Mouse (Mus musculus) embryonic fibroblast, embryonic 13.5 days (primary cell): Measurements from ENCODE around the gene Farp1. TPM values are rescaled to one million over a fixed set of nuclear protein-coding genes. Genes with fewer than 3 reads are reported as not detected.

Experiments used
- H3K27ac ChIP-seq: 2 replicates; pipeline ENCODE4 v1.5.1; 2012; ENCODE audit warnings: low read length, control low read depth, inconsistent platforms; ENCODE audit not compliant: insufficient read depth
- H3K4me1 ChIP-seq: 2 replicates; pipeline ENCODE4 v1.6.1; 2011; ENCODE audit warnings: low read length; ENCODE audit not compliant: control insufficient read depth, insufficient read depth
- H3K4me3 ChIP-seq: 2 replicates; pipeline ENCODE4 v1.5.1; 2011; ENCODE audit warnings: mild to moderate bottlenecking, control low read depth, low read length; ENCODE audit not compliant: insufficient read depth
- CTCF ChIP-seq: IDR thresholded peaks from 2 replicates; pipeline ENCODE4 v1.5.1; 2011; ENCODE audit warnings: mild to moderate bottlenecking, control low read depth, low read length, moderate library complexity, borderline replicate concordance; ENCODE audit not compliant: insufficient read depth
- POLR2A ChIP-seq: IDR thresholded peaks from 2 replicates; pipeline ENCODE4 v1.6.1; 2011; ENCODE audit warnings: low read depth, mild to moderate bottlenecking, control low read depth, low read length, moderate library complexity
- polyA plus RNA-seq: library from polyadenylated mRNA; stranded (reverse); fragments of >200 nt; gene quantifications from 2 replicates; pipeline ENCODE4 v1.2.4, GENCODE M21; 2011; ENCODE audit warnings: low read depth; ENCODE audit not compliant: missing spikeins, insufficient read length

The Farp1 gene
- polyA plus RNA-seq, 1 experiment: 142 TPM

DNA sequence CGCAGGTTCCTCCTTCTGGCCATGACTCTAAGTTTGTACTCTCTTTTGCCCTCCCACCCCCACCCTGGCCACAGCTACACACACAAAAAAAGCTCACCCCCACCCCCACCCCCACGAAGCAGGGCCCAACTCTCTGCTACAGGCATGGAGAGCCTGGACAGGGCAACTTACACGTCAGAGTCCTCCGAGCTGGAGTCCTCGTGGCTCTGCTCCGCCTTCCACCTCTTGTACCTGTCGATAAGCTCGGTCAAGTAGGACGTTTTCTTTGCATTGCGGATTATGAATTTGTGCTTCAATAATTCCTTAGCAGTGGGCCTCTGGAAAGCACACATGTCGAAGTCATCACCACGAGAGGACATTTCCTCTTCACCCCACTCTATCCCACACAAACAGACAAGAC is 259.5 kb downstream of the Farp1 start:
- no peak for TF ChIP-seq POLR2A
- TF ChIP-seq CTCF: no peak
- H3K4me3 ChIP-seq: no peak overlapping the region
- H3K4me1 ChIP-seq: no peaks in the 10 kb centered on the region
- H3K27ac ChIP-seq: no peak overlapping the region

DNA sequence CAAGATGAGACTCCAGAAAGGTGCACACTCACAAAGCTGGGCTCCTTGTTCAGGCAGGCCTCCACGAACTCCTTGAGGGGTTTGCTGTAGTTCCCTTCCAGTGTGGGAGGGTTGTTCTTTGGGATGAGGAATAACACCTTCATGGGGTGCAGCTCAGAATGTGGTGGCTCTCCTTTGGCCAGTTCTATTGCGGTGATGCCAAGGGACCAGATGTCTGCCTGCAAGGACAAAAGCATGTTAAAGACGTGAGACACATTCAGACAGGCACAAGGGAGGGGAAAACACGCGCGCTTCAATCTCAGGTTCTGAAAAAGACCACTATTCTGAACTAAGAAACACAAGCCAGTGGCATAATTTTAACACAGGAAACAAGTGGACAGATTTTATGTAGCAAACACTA is 262.1 kb downstream of the Farp1 start:
- no peaks in the 10 kb centered on the region for H3K4me1 ChIP-seq
- no peak overlapping the region for H3K4me3 ChIP-seq
- no peak for TF ChIP-seq POLR2A
- TF ChIP-seq CTCF: no peak
- H3K27ac ChIP-seq: no peak overlapping the region

DNA sequence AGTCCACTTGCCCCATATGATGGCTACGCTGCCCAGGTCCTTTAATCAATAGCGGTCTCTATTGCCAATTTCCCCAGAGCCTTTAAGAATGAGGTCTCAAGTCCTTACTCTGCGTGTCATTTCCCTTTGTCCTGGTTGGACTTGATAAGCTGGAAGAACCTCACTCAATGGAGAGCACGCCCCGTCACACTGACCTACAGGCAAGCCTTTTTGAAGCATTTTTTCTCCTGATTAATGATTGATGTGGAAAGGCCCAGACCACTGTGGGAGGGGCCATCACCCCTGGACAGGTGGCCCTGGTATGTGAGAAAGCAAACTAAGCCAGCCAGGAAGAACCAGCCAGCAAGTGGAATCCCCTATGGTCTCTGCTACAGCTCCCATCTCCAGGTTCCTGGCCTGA is 263.5 kb downstream of the Farp1 start:
- Histone ChIP-seq H3K4me1 (no peaks in the 10 kb centered on the region), H3K4me3 (no peak overlapping the region), H3K27ac (no peak overlapping the region)
- no peak for TF ChIP-seq POLR2A
- no peak for TF ChIP-seq CTCF

GRCm38 (mm10) chr14:121299093-121299492 is 264.1 kb downstream of the Farp1 start:
- H3K4me1 ChIP-seq: no peaks in the 10 kb centered on the region; the same call in 1 of the 2 replicates
- H3K27ac ChIP-seq: no peak overlapping the region
- no peak overlapping the region for H3K4me3 ChIP-seq
- TF ChIP-seq POLR2A (no peak), CTCF (no peak)

DNA sequence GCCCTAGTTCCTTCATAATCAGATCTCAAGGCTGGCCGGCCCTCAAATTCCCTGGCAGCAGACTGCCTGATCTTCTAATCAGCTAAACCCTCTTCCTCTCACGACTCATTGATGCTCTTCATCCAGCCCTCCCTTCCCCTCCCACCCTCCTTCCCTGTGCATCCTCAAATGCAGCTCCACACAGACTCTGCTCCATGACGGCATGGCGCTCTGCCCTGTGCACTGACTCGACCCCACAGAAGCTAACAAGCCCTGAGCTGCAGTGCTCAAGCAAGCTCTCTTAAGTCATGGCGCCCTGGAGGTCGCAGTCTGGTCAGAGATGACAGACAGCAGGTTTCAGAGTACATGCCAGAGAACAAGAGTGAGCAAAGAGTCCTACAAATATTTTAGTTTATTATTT is 269.5 kb downstream of the Farp1 start:
- Histone ChIP-seq H3K4me3 (no peak overlapping the region), H3K27ac (no peak overlapping the region), H3K4me1 (no peaks in the 10 kb centered on the region; the same call in 1 of the 2 replicates)
- no peak for TF ChIP-seq CTCF
- TF ChIP-seq POLR2A: no peak

GRCm38 (mm10) chr14:121305316-121306064 is 270.5 kb downstream of the Farp1 start:
- Histone ChIP-seq H3K4me3 (no peak overlapping the region), H3K4me1 (no peaks in the 10 kb centered on the region; the same call in 1 of the 2 replicates), H3K27ac (no peak overlapping the region)
- TF ChIP-seq POLR2A (no peak), CTCF (no peak)

DNA sequence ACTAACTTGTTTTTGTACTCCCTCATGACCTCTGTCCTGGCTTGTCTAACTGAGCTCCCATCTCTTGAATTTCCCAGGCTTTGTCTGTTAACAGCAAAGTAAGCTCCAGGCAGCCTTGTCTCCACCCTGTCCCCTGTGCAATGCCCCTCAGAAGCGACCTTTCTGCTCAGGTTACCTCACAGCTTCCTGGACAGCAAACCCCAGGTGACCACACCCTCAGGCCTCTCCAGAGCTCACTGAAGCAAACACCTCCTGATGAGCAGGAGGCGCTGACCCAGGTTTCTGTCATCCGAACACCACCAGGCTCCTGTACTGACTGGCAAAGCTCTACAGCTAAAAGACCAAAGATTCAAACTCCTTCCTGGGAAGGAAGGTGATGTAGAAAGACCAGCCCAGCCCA is 274.9 kb downstream of the Farp1 start:
- no peak for TF ChIP-seq CTCF
- TF ChIP-seq POLR2A: no peak
- Histone ChIP-seq H3K4me1 (no peaks in the 10 kb centered on the region), H3K4me3 (no peak overlapping the region), H3K27ac (no peak overlapping the region)

DNA sequence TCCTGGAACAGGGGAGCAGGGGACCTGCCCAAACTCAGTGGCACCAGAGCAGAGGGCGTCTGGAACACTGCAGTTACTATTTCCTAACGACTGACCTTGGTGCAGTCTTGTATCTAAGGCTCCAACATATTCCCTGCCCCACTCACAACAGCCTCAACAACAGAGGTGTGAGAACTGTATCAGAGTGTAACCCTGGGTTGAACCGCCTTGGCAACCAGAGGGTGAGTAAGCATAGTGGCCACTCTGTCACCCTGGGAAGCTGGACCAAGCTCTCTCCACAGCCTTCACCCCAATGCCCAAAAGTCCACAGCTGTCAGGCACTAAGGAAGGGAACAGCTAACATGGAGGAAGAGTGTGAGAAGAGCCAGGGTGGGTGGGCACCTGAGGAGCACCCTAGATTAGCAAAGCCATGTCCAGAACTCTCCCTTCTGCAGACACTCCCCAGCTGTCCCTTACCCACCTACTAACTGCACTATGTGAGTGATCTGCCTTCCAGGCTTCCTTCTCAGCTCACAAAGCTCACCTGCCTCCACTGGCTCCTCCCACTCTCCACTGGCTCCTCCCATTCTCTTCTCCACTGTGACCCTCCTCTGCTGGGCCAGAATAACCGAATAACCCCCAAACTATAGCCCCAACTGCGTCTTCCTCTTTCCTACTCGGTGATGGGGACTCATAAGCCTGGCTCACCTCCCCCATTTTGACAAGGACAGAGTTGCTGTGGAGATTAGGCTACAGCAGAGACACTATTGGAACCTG is 275.5 kb downstream of the Farp1 start:
- TF ChIP-seq POLR2A: no peak
- no peak for TF ChIP-seq CTCF
- Histone ChIP-seq H3K4me1 (no peaks in the 10 kb centered on the region), H3K4me3 (no peak overlapping the region), H3K27ac (no peak overlapping the region)

DNA sequence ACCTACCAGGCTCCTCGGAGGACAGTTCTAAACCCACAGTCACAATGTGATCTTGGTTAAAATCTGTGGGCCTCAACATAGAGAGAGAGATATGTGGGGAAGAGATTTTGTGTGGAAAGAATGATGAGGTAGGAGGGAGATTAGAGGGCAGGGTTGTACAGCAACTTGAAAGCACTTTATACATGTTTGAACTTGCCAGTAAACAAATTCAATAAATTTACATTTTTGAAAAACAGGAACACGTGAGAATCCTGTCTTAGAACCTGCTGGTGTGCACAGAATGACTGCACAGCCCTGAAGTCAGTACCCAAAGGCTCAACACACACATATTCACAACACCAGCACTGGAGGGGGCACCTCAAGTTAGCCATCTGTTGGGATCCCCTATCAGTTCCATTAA is 276.1 kb downstream of the Farp1 start:
- H3K4me1 ChIP-seq: no peaks in the 10 kb centered on the region
- no peak for TF ChIP-seq POLR2A
- H3K27ac ChIP-seq: no peak overlapping the region
- no peak overlapping the region for H3K4me3 ChIP-seq

- H3K27ac ChIP-seq: no peak overlapping the region
- H3K4me3 ChIP-seq: no peak overlapping the region
- TF ChIP-seq CTCF (no peak), POLR2A (no peak)
- H3K4me1 ChIP-seq: 0 out of 2 replicates have a peak, but pooled peaks cover 3% of the 10 kb centered on the region
These were observed 278.3 kb downstream of the Farp1 start for GRCm38 (mm10) chr14:121313283-121313682.
